Mouse (Mus musculus) ovary, adult 18-20 months (tissue): ENCODE results near the gene Setd1b.

ENCODE experiments used
- DNase-seq: peaks from one replicate; pipeline ENCODE4 v3.0.0; 2022; ENCODE audit warnings: low spot score, mixed read lengths

Setd1b gene

DNA sequence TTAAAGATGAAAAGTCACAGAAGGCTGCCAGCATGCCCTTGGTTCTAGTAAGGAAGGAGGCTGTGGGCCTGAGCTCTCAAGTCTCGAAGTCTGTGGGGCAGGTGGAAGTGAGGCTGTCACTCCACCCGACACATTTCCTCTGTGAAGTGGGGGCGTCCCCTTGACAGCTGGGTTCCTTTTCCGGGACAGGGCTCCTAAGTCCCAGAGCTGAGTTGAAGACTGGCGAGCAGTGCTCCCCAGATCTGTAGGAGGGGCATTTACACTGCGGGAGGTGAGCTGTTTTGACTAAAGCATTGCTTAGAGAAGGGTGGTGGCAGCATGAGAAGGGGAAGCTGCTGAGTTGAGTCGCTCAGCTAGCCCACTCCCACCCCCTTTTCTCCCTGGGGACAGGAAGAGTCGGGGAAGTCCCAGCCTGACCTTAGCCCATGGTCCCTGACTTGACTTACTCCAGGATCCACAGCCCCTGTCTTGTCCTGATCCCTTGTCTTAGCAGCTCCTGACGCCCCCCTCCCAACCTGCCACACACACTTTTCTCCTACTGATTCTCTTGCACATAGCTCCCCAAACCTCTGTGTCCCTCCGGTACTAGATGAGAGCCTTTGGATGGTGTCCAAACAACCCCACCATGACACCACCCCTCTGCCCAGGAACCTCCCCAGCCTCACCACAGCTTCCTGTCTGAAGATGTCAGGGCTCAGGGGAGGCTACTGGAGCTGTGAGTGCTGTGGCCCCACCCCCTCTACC, 13.4 kb upstream of the Setd1b start:
- DNase-seq, result no peak

DNA sequence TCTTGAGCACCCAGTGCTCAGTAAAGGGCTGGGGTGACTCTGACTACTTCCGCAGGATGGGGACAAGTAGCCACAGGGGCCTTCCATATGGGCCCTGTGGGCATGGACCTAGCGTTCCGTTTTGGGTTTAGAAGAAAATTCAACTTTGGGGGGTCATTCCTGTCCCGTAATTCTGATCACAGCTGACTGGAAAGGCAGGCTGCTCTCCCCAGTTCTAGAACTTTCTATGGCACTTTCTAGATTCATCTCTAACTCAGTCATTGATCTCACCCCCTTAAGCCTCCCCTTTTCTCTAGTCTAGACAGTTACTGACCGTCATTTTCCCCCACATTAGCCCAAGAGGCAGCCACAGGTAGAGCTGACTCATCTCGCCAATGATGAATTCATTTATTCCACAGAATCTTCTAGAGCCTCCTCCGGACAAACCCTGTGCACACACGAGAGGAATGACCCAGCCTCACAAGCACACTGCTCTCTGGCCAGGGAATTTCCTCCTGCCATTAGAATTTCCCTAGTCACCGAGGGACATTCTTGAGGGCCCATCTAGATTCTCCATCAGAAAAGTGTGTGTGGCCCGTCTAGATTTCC, 12.7 kb upstream of the Setd1b start:
- DNase-seq, result no peak

DNA sequence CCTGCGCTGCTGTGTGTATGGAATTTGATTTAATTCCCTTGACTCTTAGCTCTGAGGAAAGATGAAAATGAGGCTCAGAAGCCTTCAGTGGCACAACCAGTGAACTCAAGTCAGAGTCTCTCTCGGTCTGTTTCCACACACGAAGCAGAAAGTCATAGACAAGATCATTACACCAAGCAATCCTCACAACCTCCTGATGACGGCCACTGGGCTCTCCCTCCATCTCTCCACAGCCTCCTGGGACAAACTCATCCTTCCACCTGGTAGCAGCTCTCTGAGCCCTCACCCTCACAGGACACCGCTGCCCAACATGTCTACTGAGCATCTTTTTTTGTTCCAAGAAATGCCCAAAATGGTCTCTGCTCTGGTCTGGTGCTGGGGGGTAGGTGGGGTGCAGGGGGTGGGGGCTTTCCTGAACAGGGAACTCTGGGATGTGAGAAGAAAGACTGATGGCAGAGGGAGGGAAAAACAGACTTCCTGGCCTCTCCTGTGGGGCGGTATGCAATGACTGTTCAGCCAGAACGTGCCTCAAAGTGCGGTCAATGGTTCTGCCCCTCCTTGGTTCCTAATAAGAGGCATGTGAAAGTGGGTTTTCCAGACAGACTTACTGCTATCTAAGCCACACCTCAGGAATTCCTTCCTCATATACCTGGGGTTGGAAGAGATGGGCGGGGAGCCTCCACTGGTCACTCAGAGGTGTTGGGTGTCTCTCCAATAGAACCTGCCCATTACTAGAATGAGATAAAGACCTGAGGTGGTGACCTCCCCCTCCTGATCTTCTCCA, 11.8 kb upstream of the Setd1b start:
- DNase-seq, result no peak

DNA sequence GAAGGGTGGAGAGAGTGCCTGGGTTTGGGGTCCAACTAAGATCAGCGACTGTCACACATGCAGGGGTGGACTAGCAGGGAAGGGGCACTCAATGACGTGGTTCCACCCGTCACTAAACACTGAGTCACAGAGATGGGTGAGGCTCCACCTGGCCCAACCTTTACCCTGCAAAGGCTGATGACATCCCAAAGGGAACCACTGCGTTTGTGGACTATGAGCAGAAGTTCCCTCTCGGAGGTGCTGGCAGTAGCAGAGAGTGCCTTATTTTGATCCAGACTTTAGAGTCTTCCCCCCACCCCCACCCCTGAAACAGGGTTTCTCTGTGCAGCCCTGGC, 11.2 kb upstream of the Setd1b start:
- no peak for DNase-seq

DNA sequence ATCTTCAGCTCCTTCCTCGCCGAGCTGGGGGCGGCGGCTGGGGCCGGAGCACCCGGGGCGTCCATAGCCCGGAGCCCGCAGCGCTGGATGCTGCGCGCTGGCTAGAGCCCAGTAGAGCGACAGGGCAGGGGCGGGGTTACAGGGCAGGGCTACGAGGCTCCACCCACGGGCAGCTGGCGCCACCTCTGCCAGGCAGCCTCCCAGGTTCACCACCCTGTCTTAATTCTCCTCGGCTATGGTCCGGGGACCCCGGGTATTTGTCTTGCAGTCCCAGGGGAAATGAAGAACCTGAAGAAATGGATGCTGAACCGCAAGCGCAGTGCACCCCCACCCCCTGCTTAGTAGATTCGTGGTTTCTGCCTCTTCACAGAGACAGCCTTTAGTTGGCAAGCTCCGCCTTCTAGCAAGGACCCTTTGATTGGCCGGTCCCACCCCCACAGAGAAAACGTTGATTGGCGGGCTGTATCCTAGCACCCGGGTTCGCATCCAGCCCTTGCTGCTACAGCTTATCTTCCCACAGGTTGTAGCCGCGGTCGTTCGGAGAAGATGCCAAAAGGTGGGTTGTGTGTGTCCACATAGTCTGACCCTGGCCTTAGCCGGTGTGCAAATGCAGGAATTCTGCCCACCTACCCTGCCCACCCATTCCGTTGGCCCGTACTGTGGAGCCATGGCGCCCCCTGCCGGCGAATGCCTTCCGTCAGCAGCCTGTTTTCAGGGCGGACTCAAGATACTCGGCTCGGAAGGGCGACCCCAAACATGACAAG, 9.5 kb upstream of the Setd1b start, which contains the start of gene Rhof:
Gene Rhof, minus strand, starts transcription at position 385 of the 764 bp plus-strand sequence.
- DNase-seq, result peak; percentile 56

DNA sequence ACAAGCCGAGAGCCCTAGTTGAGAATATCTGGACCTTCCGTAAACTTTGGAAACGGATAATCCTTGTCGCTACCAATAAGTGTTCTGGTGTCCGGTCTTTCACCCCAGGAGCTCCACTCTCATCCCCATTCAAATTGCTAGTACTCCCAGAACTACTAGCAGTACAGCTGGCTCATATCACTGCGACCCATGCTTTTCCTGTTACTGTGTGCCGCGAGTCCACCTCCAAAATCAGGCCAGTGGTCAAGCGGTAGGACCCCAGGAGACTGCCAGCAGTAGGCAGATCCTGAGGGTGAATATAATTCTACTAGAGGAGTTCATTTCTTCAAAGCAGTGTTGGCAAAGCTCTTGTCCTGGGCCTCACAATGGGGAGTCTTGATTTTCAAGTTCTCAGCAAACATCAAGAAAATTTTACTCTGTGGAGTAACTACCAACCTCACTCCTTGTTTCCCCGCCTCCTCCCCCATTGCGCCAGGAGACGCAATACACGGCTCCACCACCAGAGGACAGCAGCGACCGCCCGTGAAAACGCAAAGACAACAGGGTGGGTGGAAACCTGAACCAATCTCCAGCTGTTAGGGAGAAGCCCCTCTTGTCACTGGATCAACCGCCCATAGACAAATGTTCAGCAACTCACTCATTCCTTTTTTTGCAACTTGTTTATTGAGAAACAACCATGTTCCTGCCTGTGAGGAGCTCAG, 8.8 kb upstream of the Setd1b start:
- DNase-seq, result peak; percentile 61

DNA sequence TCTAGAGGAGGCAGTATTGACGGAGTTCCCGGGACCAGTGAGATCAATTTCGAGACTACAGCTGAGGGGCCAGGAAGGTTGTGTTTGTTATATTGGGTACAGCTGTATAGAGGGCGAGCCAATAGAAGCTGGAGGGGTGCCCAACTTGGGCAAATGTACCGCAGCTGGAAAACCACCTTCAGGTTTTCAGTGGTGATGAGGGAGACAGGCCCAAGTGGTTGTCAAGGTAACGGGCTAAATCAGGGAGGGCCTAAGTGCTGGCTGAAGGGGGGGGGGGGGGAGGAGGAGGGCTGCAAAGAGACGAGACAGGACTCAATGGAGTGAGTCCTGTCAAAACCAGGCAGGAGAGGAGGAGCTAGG, 8.2 kb upstream of the Setd1b start:
- DNase-seq, result no peak

DNA sequence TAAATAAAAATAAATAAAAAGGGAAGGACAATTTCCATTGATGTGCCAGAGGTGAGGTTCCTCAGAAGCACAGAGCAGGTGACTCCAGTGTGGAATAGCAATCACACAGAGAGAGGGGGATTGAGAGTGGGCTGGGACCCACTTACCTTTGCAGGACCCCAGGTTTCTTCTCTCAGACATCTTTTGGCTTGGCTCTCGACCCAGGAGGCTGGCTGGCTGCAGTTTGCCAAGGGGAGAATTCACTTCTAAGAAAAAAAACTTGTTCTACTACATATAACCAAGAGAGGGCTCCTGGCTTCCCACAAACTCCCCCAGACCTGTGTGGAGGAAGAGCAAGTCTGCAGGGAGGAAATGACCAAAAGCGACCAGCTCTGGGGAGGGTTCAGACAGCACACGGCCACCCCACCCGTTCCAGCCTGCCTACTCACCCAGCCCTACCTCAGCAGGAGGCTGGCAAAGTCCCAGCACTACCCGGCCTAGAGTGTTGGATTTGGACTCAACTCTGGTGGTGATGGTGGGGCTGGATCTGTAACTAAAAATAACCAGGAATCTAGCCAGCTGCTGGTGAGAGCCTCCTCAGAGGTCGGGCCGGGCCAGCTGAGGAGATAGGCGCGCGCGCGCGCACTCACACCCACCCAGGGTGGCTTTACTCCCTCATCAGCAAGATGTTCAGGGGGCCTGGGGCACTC, 7.7 kb upstream of the Setd1b start:
- peak; percentile 65 for DNase-seq

DNA sequence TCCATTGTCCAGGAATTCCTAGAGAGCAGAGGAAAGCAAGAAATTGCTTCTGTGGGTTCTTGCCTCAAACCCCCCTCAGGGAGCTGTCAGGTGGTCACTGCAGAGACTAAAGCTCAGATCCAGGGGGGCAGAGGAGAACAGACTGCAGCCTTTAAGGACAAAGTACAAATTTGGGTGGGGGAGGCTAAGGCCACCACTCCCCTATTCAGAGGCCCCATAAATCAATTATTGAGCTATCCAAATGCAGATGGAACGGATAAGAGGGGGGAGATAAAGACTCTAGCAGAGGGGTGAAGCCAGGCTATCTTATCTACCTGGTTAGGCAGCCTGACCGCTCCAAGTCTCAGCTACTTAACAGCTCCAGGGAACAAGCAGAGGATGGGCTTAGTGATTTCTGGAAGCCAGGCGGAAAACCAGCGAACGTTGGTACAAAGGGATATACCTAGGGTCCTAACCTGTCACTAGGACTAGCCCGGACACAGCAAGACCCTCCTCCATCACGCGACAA, 7.1 kb upstream of the Setd1b start:
- DNase-seq, result no peak

DNA sequence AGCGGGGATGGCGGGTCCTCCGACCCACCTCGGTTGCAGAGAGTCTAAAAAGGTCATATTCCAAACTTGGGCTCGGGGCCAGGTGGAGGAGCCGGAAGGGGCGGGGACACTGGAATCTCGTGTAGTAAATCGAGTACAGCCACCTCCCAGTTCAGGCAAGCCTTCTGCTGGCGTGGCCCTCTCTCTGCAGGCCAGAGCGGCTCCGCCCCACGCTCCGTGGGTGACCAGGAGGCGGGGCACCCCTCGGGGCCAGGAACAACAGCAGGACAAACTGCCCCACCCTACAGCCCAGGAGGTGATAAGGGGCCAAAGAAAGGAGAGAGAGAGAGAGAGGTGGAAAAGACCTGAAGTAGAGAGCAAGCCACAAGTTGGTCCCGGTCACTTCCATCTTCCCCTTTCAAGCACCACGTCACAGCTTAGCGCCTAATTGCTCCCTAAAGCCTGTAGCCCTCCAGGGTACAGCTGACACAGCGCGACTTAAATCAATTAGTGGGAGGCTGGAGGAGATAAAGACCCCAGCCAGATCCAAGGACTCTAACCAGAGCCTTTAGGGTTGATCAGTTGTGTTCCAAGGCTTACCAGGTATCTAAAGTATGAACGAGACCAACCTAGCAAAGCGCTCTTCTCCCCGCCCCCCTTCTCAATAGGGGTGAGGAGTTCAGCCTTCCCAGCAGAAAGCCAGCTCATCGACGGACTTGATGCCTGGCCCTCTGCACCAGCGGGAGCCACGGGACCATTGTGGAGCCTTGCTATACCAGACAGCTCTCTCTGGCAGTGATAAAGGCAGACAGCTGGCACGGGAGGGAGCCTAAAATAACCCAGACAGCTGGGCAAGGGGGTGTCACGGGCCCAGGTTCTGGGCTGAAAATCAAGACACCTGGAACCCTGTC, 6.3 kb upstream of the Setd1b start:
- DNase-seq, result peak; percentile 89

DNA sequence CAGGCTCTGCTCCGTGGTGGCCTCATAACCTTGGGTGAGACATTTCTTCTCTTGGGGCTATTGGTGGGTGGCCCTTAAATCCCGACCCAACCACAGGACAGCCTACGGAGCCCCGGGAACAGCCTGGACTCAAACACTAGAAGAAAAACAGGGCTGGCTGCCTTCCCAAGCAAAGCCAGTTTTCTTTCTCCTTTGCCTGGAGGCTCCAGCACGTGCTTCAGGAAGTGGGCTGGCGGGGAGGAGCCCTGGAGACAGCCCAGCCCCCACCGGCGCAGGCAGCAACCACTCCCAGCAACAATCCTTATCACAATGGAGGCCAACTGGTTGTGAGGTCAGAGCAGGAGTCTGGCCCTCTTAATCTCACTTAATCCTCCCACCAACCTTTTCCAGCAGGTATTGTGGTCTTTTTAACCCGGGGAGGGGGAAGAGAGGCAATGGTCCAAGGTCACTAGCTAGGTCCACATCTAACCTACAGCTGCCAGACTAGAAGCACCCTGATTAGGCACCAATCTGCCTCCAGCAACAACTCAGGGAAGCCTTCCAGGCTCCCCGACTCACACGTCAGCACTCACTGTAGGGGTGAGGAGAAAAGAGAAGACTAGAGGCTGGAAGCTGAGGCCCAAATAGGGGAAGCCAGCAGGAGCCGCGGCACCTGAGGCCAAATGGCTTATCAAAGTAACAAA, 5.5 kb upstream of the Setd1b start:
- peak; percentile 95 for DNase-seq

DNA sequence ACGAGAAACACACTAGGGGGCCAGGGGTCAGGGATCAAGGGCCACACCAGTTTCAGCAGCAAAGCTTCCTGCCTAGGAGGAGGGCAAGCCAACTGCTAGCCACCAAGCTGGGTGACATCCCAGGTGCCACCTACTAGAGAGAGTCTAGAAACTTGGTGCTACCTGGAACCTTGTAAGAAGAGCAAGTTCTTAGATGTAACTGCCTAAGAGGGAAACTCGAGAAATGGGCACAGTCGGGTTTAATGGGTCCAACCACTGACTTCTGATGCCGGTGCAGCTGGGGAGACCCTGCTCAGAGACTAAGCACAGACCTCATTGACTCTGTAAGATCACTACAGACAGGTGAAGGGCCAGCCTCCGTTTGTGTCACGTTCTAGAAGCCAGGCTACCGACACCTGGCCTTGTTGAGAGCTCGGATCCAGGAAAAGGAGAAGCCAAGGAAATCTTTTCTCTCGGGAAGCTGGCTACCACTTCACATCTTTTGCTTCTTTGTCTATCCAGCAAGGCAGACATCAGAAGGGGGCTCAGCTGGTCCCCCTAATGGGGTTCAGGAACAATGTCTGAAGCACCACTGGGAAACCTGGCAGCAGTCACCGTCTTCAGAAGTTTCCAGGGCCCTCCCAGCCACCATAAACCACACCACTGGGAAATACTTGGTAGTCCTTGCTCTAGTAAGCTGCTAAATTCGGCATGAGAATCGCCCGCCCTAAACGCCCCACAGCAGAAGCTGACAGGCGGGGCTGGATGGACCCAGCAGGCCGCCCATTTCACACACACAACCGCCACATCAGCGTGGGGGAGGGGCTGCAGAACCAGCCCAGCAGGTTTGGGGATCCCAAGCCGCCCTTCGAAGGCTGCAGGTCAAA, 4.7 kb upstream of the Setd1b start:
- peak; percentile 74 for DNase-seq

DNA sequence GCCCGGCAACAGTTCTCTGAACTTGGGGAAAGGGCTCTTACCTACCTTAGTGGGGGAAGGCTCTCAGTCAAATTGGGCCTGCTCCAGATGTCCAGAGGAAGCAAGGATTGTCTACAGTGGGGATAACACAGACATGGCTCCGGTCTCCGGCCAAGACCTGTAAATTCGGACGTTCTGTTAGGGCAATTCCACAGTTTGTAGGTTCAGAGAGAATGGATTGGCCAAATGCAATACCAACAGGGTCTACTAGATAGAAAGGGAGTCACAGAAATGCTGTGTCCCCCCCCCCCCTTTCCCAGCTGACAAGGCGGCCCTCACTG, 4.1 kb upstream of the Setd1b start:
- no peak for DNase-seq

DNA sequence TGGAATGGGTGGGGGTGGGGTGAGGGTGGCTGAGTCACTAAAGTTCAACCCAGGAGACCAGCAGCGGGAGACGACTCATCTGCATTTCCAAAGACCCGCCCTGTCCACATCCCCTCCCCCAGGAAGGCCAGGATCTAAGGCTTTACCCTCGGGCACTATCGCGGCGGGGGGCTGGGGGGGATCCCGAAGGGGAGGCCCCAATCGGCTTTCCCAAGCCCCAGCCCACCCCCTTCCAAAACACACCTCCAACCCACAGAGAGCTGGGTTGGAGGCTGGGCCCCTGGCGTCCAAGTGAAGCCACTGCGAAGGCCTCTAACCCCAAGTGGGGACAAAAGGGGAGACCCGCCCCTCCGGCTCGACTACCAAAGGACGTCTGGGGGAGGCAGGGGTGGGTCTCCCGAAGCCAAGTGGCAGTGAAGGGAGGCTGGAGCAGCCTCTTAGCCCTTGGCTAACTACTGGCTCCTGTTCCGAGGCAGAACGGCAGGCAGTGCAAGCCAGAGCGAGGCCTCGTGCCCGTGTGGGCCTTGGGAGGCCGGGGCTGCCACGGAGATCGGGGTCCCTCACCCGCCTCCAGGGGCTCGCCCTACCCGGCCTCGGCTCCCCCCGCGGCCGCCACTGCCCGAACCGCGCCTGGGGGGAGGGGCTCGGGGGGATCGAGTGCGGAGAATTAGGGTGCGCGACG, 3.6 kb upstream of the Setd1b start:
- DNase-seq, result peak; percentile 79

DNA sequence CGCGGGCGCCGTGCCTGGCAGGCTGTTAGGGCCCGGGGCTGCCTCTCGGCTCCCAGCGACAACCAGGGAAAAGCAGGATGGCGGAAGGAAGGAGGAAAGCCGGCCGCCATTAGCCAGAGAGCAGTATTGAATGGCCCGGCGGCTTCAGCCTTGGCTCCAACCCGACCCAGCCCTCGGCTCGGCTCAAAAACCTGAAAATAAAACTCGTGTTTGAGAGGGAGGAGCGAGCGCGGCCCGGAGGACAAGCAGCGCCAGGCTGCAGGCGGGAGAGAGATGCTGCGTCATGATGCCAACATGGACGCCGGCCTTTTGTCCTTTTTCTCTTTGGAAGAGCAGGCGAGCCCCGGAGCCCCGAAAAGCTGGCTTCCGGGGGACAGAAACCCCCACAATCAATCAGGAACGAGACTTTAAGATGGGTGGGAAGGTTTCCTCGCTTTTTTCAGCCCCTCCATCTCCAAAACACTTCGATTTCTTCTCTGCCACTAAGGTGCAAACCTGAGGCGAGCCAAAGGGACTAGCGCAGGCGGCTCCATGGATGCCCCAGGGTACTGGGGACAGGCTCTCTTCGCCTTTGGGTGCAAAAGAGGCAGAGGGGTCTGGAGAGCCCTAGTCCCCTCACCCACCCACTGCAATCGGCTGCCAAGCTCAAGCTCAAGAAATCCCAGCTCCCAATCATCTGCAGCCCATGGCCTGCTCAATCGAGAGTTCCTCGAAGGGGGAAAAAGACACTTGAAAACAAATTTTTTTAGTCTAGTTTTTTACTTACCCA, 2.9 kb upstream of the Setd1b start:
- peak; percentile 84 for DNase-seq

DNA sequence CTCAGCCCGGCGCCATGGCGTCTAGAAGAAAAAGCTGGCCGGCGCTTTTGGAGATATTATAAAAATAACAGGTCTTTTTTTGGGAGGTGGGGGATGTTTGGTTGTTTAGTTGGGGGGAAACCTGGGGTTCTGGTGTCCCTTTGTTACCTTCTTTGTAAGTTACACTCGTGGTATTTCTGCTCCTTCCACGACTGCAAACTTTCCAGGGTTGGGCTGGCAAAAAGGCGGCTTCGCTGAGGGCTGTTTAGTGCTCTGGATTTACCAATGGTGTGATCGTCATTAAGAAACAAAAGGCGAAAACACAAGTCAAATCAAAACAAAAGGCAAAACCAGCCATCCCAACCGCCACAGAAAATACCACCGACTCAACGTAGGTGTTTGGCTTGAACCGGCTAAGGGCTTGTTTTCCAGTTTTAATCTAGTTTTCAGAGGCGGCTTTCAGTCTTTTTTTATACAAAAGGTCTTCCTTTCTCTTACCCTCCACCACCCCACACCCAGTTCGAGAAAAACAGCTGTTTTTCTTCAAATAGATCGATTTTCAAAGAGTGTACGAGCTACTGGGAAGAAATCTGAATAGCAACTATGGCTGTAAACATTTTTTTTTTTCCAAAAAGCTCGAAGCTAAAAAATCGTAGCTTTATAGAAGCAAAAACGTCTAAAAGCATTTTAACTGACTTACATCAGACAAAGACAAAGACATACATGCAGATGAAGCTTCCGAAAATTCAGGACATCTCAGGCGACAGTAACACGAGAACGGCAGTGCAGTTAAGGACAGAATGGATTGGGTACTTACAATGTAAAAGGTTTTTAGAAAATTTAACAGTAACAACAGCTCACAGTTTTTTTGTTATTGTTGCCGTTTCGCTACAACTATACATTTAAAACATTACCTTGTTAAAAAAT, 2.0 kb upstream of the Setd1b start:
- no peak for DNase-seq
